Mouse (Mus musculus): ENCODE results near the gene Olfr132. TPM values are rescaled to one million over a fixed set of nuclear protein-coding genes. Genes with fewer than 3 reads are reported as not detected.

Olfr132 gene
- polyA plus RNA-seq, 1 experiment, result not detected

DNA sequence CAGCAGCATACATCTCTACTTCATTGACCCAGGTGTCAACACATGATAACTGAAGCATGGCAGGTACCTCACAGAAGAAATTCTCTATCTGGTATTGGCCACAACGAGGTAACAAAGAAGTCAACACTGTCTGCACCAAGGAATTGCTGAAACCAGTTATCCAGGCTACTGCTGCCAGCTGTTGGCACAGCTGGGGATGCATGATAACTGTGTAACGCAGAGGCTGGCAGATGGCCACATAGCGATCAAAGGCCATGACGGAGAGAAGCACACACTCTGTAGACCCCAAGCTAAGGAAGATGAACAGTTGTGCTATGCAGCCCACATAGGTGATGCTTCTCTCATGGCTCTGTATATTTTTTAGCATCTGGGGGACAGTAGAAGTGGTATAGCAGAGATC, 52.0 kb downstream of the Olfr132 start:
- H3K9ac ChIP-seq (ENCODE audit: low read depth, poor library complexity, severe bottlenecking), result no peak overlapping the region

More for the DNA sequence above, 52.0 kb downstream of the Olfr132 start:
- no peak overlapping the region for H3K27ac ChIP-seq (ENCODE audit: insufficient read depth, low read length)
- no peaks in the 10 kb centered on the region for H3K27me3 ChIP-seq (ENCODE audit: control insufficient read depth, insufficient read depth, low read length, poor library complexity, severe bottlenecking)
- H3K36me3 ChIP-seq (ENCODE audit: control insufficient read depth, insufficient read depth, low read length, poor library complexity, severe bottlenecking), result no peaks in the 10 kb centered on the region
- no peaks in the 10 kb centered on the region for H3K9me3 ChIP-seq (replicated peaks; ENCODE audit: control insufficient read depth, insufficient read depth, low read length, poor library complexity, severe bottlenecking)
- no peak for TF ChIP-seq EP300 (IDR thresholded peaks at IDR 0.05; ENCODE audit: insufficient read depth, low read depth, low read length)
- no peak for TF ChIP-seq CTCF (IDR thresholded peaks at IDR 0.05; ENCODE audit: low read depth, low read length)
- TF ChIP-seq POLR2A (IDR thresholded peaks at IDR 0.05; ENCODE audit: insufficient read depth, low read length), result no peak
- H3K4me3 ChIP-seq (ENCODE audit: low read depth, low read length), result no peak overlapping the region
- H3K4me1 ChIP-seq (ENCODE audit: control insufficient read depth, insufficient read depth, low read length), result no peaks in the 10 kb centered on the region

Other genes starting within 250 kb of the Olfr132 start
- gene Olfr127, start 234.1 kb downstream of the Olfr132 start, polyA plus RNA-seq (2011; ENCODE audit: insufficient read depth, insufficient read length, low read depth, missing spikeins), result 0.46 and 0.50 TPM in 2 replicates
- not detected in 2 replicates for gene Olfr128, start 214.0 kb downstream of the Olfr132 start, polyA plus RNA-seq (2011; ENCODE audit: insufficient read depth, insufficient read length, low read depth, missing spikeins)
- not detected in 2 replicates for gene Olfr761, start 181.4 kb downstream of the Olfr132 start, polyA plus RNA-seq (2011; ENCODE audit: insufficient read depth, insufficient read length, low read depth, missing spikeins)
- gene Olfr129, start 74.4 kb downstream of the Olfr132 start, polyA plus RNA-seq (2011; ENCODE audit: insufficient read depth, insufficient read length, low read depth, missing spikeins), result not detected in 2 replicates
- gene Olfr130, start 70.6 kb downstream of the Olfr132 start, polyA plus RNA-seq (2011; ENCODE audit: insufficient read depth, insufficient read length, low read depth, missing spikeins), result not detected in 2 replicates
- not detected in 2 replicates for gene Olfr131, start 45.8 kb downstream of the Olfr132 start, polyA plus RNA-seq (2011; ENCODE audit: insufficient read depth, insufficient read length, low read depth, missing spikeins)
- gene Olfr133, start 10.8 kb upstream of the Olfr132 start, polyA plus RNA-seq (2011; ENCODE audit: insufficient read depth, insufficient read length, low read depth, missing spikeins), result not detected in 2 replicates
- not detected in 2 replicates for gene Olfr134, start 36.9 kb upstream of the Olfr132 start, polyA plus RNA-seq (2011; ENCODE audit: insufficient read depth, insufficient read length, low read depth, missing spikeins)
- not detected in 2 replicates for gene Olfr135, start 69.8 kb upstream of the Olfr132 start, polyA plus RNA-seq (2011; ENCODE audit: insufficient read depth, insufficient read length, low read depth, missing spikeins)
- gene Olfr138, start 126.5 kb upstream of the Olfr132 start, polyA plus RNA-seq (2011; ENCODE audit: insufficient read depth, insufficient read length, low read depth, missing spikeins), result not detected in 2 replicates
- gene Olfr137, start 173.0 kb upstream of the Olfr132 start, polyA plus RNA-seq (2011; ENCODE audit: insufficient read depth, insufficient read length, low read depth, missing spikeins), result not detected in 2 replicates
- not detected in 2 replicates for gene Olfr136, start 195.3 kb upstream of the Olfr132 start, polyA plus RNA-seq (2011; ENCODE audit: insufficient read depth, insufficient read length, low read depth, missing spikeins)